Mouse (Mus musculus) stomach, postnatal 0 days (tissue): ENCODE measurements around the gene Pradc1. TPM values are rescaled to one million over a fixed set of nuclear protein-coding genes. Genes with fewer than 3 reads are reported as not detected.

Source experiments
- ATAC-seq: fragments of 200-750 bp; cut with Nextera tagmentation; 2 replicates; pipeline ENCODE4 v1.8.0; 2017; ENCODE audit not compliant: low FRiP score, low TSS enrichment
- DNase-seq: peaks from one replicate; pipeline ENCODE4 v3.0.0-alpha.2; 2016; ENCODE audit warnings: low spot score
- H3K27ac ChIP-seq: fragments of 300-500 bp; sonication (generic); replicated peaks from 2 replicates; pipeline ENCODE4 v1.5.1; 2014; ENCODE audit warnings: mild to moderate bottlenecking, control low read depth
- H3K27me3 ChIP-seq: fragments of 300-500 bp; sonication (generic); 2 replicates; pipeline ENCODE4 v1.6.1; 2014; ENCODE audit warnings: low read length; ENCODE audit not compliant: control insufficient read depth, insufficient read depth
- H3K36me3 ChIP-seq: fragments of 300-500 bp; sonication (generic); 2 replicates; pipeline ENCODE4 v1.6.1; 2014; ENCODE audit warnings: low read length, mixed read lengths; ENCODE audit not compliant: control insufficient read depth, insufficient read depth
- H3K4me1 ChIP-seq: fragments of 300-500 bp; sonication (generic); replicated peaks from 2 replicates; pipeline ENCODE4 v1.6.1; 2014; ENCODE audit warnings: antibody characterized with exemption; ENCODE audit not compliant: control insufficient read depth, insufficient read depth
- H3K4me2 ChIP-seq: fragments of 300-500 bp; sonication (generic); replicated peaks from 2 replicates; pipeline ENCODE4 v1.6.1; 2014; ENCODE audit warnings: low read depth, mild to moderate bottlenecking, control low read depth, moderate library complexity
- H3K4me3 ChIP-seq: fragments of 300-500 bp; sonication (generic); 2 replicates; pipeline ENCODE4 v1.5.1; 2014; ENCODE audit warnings: low read depth, low read length, control low read depth
- H3K9ac ChIP-seq: fragments of 300-500 bp; sonication (generic); 2 replicates; pipeline ENCODE4 v1.6.1; 2014; ENCODE audit warnings: mild to moderate bottlenecking, low read length, control low read depth, mixed read lengths
- H3K9me3 ChIP-seq: fragments of 300-500 bp; sonication (generic); 2 replicates; pipeline ENCODE4 v1.6.1; 2016; ENCODE audit warnings: low read length; ENCODE audit not compliant: control insufficient read depth
- CTCF ChIP-seq: IDR thresholded peaks from 2 replicates; pipeline ENCODE4 v1.5.1; 2016; ENCODE audit warnings: antibody characterized with exemption, low read depth, mild to moderate bottlenecking, moderate library complexity
- EP300 ChIP-seq: optimal IDR thresholded peaks from 2 replicates; pipeline ENCODE3; 2016; ENCODE audit warnings: antibody characterized with exemption
- WGBS: fragments of 180-500 bp; shearing (Covaris S2); extraction: QIAGEN DNeasy Blood & Tissue Kit; methylation state at CpG from one replicate; pipeline ENCODE4 v1.1.7; 2014; 5-methylcytosine and 5-hydroxymethylcytosine counted together
- polyA plus RNA-seq: library from polyadenylated mRNA; unstranded; fragments of >200 nt; fragmentation: Nextera tagmentation; extraction: Ambion mirVana; gene quantifications from 2 replicates; pipeline ENCODE4 v1.2.1, GENCODE M21; 2015

Gene Pradc1
- 35.3 and 35.5 TPM in 2 replicates for polyA plus RNA-seq

GRCm38 (mm10) chr6:85451664-85452410, at the start of gene Pradc1:
TSS of gene Pradc1 (minus strand) at chr6:85451970.
- under 1% methylated on average over 54 of the region's 54 CpGs for WGBS
- ATAC-seq = peak; percentile 91
- no peaks in the 10 kb centered on the region for H3K36me3 ChIP-seq

GRCm38 (mm10) chr6:85500416-85500815, 48.6 kb upstream of the Pradc1 start:
- WGBS = 56% methylated on average over 1 of the region's 1 CpGs
- H3K27ac ChIP-seq = no peak overlapping the region
- no peak overlapping the region for H3K4me3 ChIP-seq
- no peak for DNase-seq
- H3K36me3 ChIP-seq = no peaks in the 10 kb centered on the region
- ATAC-seq = no peak
- no peaks in the 10 kb centered on the region for H3K9me3 ChIP-seq
- TF ChIP-seq EP300 (no peak), CTCF (no peak)
- H3K9ac ChIP-seq = no peak overlapping the region
- H3K27me3 ChIP-seq = no peaks in the 10 kb centered on the region
- peaks cover 4% of the 10 kb centered on the region; the same call in 1 of the 2 replicates for H3K4me1 ChIP-seq
- H3K4me2 ChIP-seq = no peak overlapping the region

More at GRCm38 (mm10) chr6:85451664-85452410, at the start of gene Pradc1:
- DNase-seq = peak; percentile 99
- Histone ChIP-seq H3K4me3 (peak within 1 kb of the TSS; percentile 82), H3K4me2 (peak within 1 kb of the TSS; percentile 98), H3K9me3 (no peaks in the 10 kb centered on the region), H3K4me1 (no peaks in the 10 kb centered on the region), H3K9ac (peak within 1 kb of the TSS; percentile 89), H3K27ac (peak within 1 kb of the TSS; percentile 98), H3K27me3 (no peaks in the 10 kb centered on the region)
- TF ChIP-seq CTCF (no peak), EP300 (peak; percentile 97)

GRCm38 (mm10) chr6:85498147-85498546, 46.4 kb upstream of the Pradc1 start:
- ATAC-seq (no peak), DNase-seq (no peak)
- Histone ChIP-seq H3K27me3 (no peaks in the 10 kb centered on the region), H3K4me3 (no peak overlapping the region), H3K27ac (no peak overlapping the region), H3K36me3 (no peaks in the 10 kb centered on the region), H3K4me2 (no peak overlapping the region), H3K9ac (no peak overlapping the region), H3K4me1 (peaks cover 4% of the 10 kb centered on the region; the same call in 1 of the 2 replicates), H3K9me3 (no peaks in the 10 kb centered on the region)
- TF ChIP-seq CTCF (no peak), EP300 (no peak)
- WGBS = 57% methylated on average over 9 of the region's 9 CpGs

- Histone ChIP-seq H3K9me3 (no peaks in the 10 kb centered on the region), H3K9ac (no peak overlapping the region), H3K36me3 (no peaks in the 10 kb centered on the region), H3K4me2 (no peak overlapping the region), H3K4me3 (no peak overlapping the region), H3K27me3 (no peaks in the 10 kb centered on the region), H3K27ac (no peak overlapping the region), H3K4me1 (no peaks in the 10 kb centered on the region)
- ATAC-seq = no peak
- DNase-seq = no peak
- no peak for TF ChIP-seq EP300
- TF ChIP-seq CTCF = no peak
Measured at GRCm38 (mm10) chr6:85496976-85497375, 45.2 kb upstream of the Pradc1 start.

- no peak for ATAC-seq
- Histone ChIP-seq H3K27ac (no peak overlapping the region), H3K9ac (no peak overlapping the region), H3K4me3 (no peak overlapping the region), H3K4me1 (no peaks in the 10 kb centered on the region), H3K9me3 (no peaks in the 10 kb centered on the region), H3K27me3 (no peaks in the 10 kb centered on the region), H3K4me2 (no peak overlapping the region), H3K36me3 (no peaks in the 10 kb centered on the region)
- DNase-seq = no peak
- TF ChIP-seq CTCF (no peak), EP300 (no peak)
- WGBS = 89% methylated on average over 3 of the region's 3 CpGs
Measured at GRCm38 (mm10) chr6:85491606-85492005, 39.8 kb upstream of the Pradc1 start.

GRCm38 (mm10) chr6:85490252-85490651, 38.5 kb upstream of the Pradc1 start:
- H3K36me3 ChIP-seq = no peaks in the 10 kb centered on the region
- no peak overlapping the region for H3K9ac ChIP-seq
- 0 out of 2 replicates have a peak overlapping the region, but pooled peaks have one; percentile 8 for H3K4me2 ChIP-seq
- 0 out of 2 replicates have a peak, but pooled peaks cover 2% of the 10 kb centered on the region for H3K27me3 ChIP-seq
- 93% methylated on average over 4 of the region's 4 CpGs for WGBS
- TF ChIP-seq CTCF (no peak), EP300 (no peak)
- DNase-seq = no peak
- no peaks in the 10 kb centered on the region for H3K4me1 ChIP-seq
- no peaks in the 10 kb centered on the region for H3K9me3 ChIP-seq
- H3K4me3 ChIP-seq = no peak overlapping the region
- H3K27ac ChIP-seq = no peak overlapping the region
- no peak for ATAC-seq
